Mouse (Mus musculus) midbrain, embryonic 14.5 days (tissue): ENCODE measurements at regions not wholly inside any gene's neighbourhood (a gene's known extent, or its start where the extent isn't known, plus 50 kb on each side); places are given as distances from the start of the nearest gene placed in this dataset.

Source experiments
- ATAC-seq: fragments of 200-750 bp; cut with Nextera tagmentation; 2 replicates; pipeline ENCODE4 v1.8.0; 2017; ENCODE audit warnings: moderate number of reproducible peaks, moderate library complexity; ENCODE audit not compliant: low FRiP score, low TSS enrichment
- DNase-seq: peaks from one replicate; pipeline ENCODE4 v3.0.0-alpha.2; 2015
- H3K27ac ChIP-seq: fragments of 300-500 bp; sonication (generic); replicated peaks from 2 replicates; pipeline ENCODE4 v1.5.1; 2014; ENCODE audit warnings: mild to moderate bottlenecking, low read depth, low read length, moderate library complexity
- H3K27me3 ChIP-seq: fragments of 300-500 bp; sonication (generic); 2 replicates; pipeline ENCODE4 v1.6.1; 2014; ENCODE audit warnings: low read length, control low read depth, mixed read lengths; ENCODE audit not compliant: control insufficient read depth, insufficient read depth
- H3K36me3 ChIP-seq: fragments of 300-500 bp; sonication (generic); 2 replicates; pipeline ENCODE4 v1.6.1; 2014; ENCODE audit warnings: low read length, control low read depth; ENCODE audit not compliant: control insufficient read depth, insufficient read depth
- H3K4me1 ChIP-seq: fragments of 300-500 bp; sonication (generic); 2 replicates; pipeline ENCODE4 v1.6.1; 2014; ENCODE audit warnings: mild to moderate bottlenecking, antibody characterized with exemption, low read length, control low read depth; ENCODE audit not compliant: control insufficient read depth, insufficient read depth
- H3K4me2 ChIP-seq: fragments of 300-500 bp; sonication (generic); 2 replicates; pipeline ENCODE4 v1.6.1; 2014; ENCODE audit warnings: mild to moderate bottlenecking, low read length, moderate library complexity
- H3K4me3 ChIP-seq: fragments of 300-500 bp; sonication (generic); replicated peaks from 2 replicates; pipeline ENCODE4 v1.5.1; 2014; ENCODE audit warnings: low read depth, low read length
- H3K9ac ChIP-seq: fragments of 300-500 bp; sonication (generic); replicated peaks from 2 replicates; pipeline ENCODE4 v1.6.1; 2014; ENCODE audit warnings: mild to moderate bottlenecking, low read length, moderate library complexity
- H3K9me3 ChIP-seq: fragments of 300-500 bp; sonication (generic); 2 replicates; pipeline ENCODE4 v1.6.1; 2016; ENCODE audit warnings: low read length, control low read depth, mixed read lengths; ENCODE audit not compliant: control insufficient read depth
- WGBS: fragments of 180-500 bp; shearing (Covaris S2); extraction: QIAGEN DNeasy Blood & Tissue Kit; methylation state at CpG from one replicate; pipeline ENCODE4 v1.1.7; 2014; 5-methylcytosine and 5-hydroxymethylcytosine counted together

- DNase-seq, result no peak
- Histone ChIP-seq H3K9ac (no peak overlapping the region), H3K36me3 (no peaks in the 10 kb centered on the region), H3K27me3 (no peaks in the 10 kb centered on the region), H3K27ac (no peak overlapping the region), H3K4me1 (no peaks in the 10 kb centered on the region), H3K4me2 (no peak overlapping the region), H3K4me3 (no peak overlapping the region), H3K9me3 (no peaks in the 10 kb centered on the region)
- 90% methylated on average over 1 of the region's 1 CpGs for WGBS
- no peak for ATAC-seq
These were observed 92.5 kb upstream of the Tenm4 start for GRCm38 (mm10) chr7:96078511-96078910.

- Histone ChIP-seq H3K9ac (no peak overlapping the region), H3K9me3 (no peaks in the 10 kb centered on the region), H3K36me3 (no peaks in the 10 kb centered on the region), H3K27ac (no peak overlapping the region), H3K4me2 (no peak overlapping the region), H3K4me3 (no peak overlapping the region), H3K27me3 (no peaks in the 10 kb centered on the region), H3K4me1 (no peaks in the 10 kb centered on the region)
- DNase-seq (no peak), ATAC-seq (no peak)
- WGBS, result 77% methylated on average over 4 of the region's 4 CpGs
These were observed 89.4 kb upstream of the Tenm4 start for GRCm38 (mm10) chr7:96081676-96082075.

- no peak overlapping the region for H3K4me3 ChIP-seq
- H3K9ac ChIP-seq, result no peak overlapping the region
- no peak overlapping the region for H3K4me2 ChIP-seq
- H3K36me3 ChIP-seq, result no peaks in the 10 kb centered on the region
- WGBS, result 60% methylated on average over 4 of the region's 4 CpGs
- H3K27ac ChIP-seq, result no peak overlapping the region
- H3K27me3 ChIP-seq, result no peaks in the 10 kb centered on the region
- DNase-seq (no peak), ATAC-seq (no peak)
- no peaks in the 10 kb centered on the region for H3K4me1 ChIP-seq
- H3K9me3 ChIP-seq, result no peaks in the 10 kb centered on the region
These were observed 75.9 kb upstream of the Tenm4 start for GRCm38 (mm10) chr7:96095185-96095584.

- no peaks in the 10 kb centered on the region for H3K4me1 ChIP-seq
- H3K9me3 ChIP-seq, result no peaks in the 10 kb centered on the region
- H3K9ac ChIP-seq, result no peak overlapping the region
- 84% methylated on average over 3 of the region's 3 CpGs for WGBS
- DNase-seq, result no peak
- no peaks in the 10 kb centered on the region for H3K36me3 ChIP-seq
- no peak for ATAC-seq
- no peak overlapping the region for H3K4me3 ChIP-seq
- no peak overlapping the region for H3K4me2 ChIP-seq
- no peaks in the 10 kb centered on the region for H3K27me3 ChIP-seq
- H3K27ac ChIP-seq, result no peak overlapping the region
These were observed 75.3 kb upstream of the Tenm4 start for GRCm38 (mm10) chr7:96095752-96096151.

DNA sequence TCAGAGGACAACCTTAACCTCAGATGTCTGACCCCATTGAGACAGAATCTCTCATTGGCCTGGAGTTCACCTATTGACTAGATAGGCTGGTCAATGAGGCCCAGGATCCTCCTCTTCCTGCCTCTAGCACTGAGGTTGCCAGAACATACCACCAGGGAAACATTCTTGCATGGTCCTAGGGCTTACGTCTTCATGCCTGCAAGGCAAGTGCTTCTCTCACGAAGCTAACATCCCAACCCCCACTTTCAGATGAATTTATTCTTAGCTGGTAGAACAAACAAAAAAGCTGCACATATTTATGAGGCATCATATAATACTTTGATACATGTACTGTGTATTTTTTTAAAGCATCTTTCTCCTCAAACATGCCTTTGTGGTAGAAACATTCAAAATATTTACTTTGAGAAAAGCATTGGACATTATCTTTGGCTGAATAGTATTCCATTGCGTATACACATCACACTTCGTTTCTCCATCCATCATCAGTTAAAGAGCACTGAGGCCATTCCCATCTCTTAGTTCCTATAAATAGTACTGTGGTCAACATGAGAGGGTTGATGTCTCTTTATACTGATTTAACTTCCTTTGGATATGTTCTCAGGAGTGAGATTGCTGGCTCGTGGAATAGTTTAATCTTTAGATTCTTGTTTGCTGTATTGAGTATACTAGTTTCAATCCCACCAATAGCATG lies 72.2 kb upstream of the Tenm4 start:
- Histone ChIP-seq H3K4me2 (no peak overlapping the region), H3K9me3 (no peaks in the 10 kb centered on the region), H3K36me3 (no peaks in the 10 kb centered on the region), H3K4me3 (no peak overlapping the region), H3K9ac (no peak overlapping the region), H3K27ac (no peak overlapping the region), H3K4me1 (no peaks in the 10 kb centered on the region), H3K27me3 (no peaks in the 10 kb centered on the region)
- ATAC-seq (no peak), DNase-seq (no peak)
- 89% methylated on average over 5 of the region's 5 CpGs for WGBS

DNA sequence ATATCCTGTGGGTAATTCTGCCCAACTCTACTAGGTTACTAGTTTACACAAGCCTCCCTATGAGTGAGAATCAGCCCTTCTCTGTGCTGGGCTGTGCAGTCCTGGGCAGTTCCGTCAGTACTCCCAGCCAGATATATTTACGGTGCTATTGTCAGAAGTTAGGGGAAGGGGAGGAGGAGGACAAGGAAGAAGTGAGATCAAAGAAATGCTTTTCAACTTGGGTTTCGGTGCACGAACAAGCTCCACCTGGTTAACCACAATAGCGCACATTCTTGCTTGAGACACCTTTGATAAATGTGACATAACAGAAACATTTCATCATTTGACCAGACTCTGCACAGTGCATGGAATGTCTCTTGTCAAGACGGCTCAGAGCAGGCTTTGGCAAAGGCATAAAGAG lies 68.3 kb upstream of the Tenm4 start:
- no peak overlapping the region for H3K4me3 ChIP-seq
- H3K27me3 ChIP-seq, result no peaks in the 10 kb centered on the region
- H3K4me2 ChIP-seq, result no peak overlapping the region
- ATAC-seq (no peak), DNase-seq (no peak)
- no peak overlapping the region for H3K9ac ChIP-seq
- H3K4me1 ChIP-seq, result no peaks in the 10 kb centered on the region
- no peak overlapping the region for H3K27ac ChIP-seq
- WGBS, result 81% methylated on average over 6 of the region's 6 CpGs
- no peaks in the 10 kb centered on the region for H3K9me3 ChIP-seq
- H3K36me3 ChIP-seq, result no peaks in the 10 kb centered on the region

- no peaks in the 10 kb centered on the region for H3K36me3 ChIP-seq
- H3K4me2 ChIP-seq, result no peak overlapping the region
- no peak overlapping the region for H3K4me3 ChIP-seq
- 81% methylated on average over 2 of the region's 2 CpGs for WGBS
- DNase-seq, result no peak
- no peak for ATAC-seq
- no peak overlapping the region for H3K27ac ChIP-seq
- no peak overlapping the region for H3K9ac ChIP-seq
- H3K4me1 ChIP-seq, result no peaks in the 10 kb centered on the region
- no peaks in the 10 kb centered on the region for H3K27me3 ChIP-seq
- H3K9me3 ChIP-seq, result no peaks in the 10 kb centered on the region
These were observed 62.3 kb upstream of the Tenm4 start for GRCm38 (mm10) chr7:96108768-96109167.

- no peak overlapping the region for H3K4me3 ChIP-seq
- peaks cover 3% of the 10 kb centered on the region; the same call in 1 of the 2 replicates for H3K4me1 ChIP-seq
- 52% methylated on average over 8 of the region's 8 CpGs for WGBS
- no peaks in the 10 kb centered on the region for H3K9me3 ChIP-seq
- DNase-seq (peak; percentile 19), ATAC-seq (no peak)
- no peak overlapping the region for H3K9ac ChIP-seq
- H3K36me3 ChIP-seq, result no peaks in the 10 kb centered on the region
- H3K27me3 ChIP-seq, result no peaks in the 10 kb centered on the region
- no peak overlapping the region for H3K27ac ChIP-seq
- H3K4me2 ChIP-seq, result no peak overlapping the region
These were observed 50.9 kb upstream of the Tenm4 start for GRCm38 (mm10) chr7:96120142-96120541.
